Mouse (Mus musculus) olfactory bulb, adult 2 months (tissue): Measurements from ENCODE around the gene Wdr81.

Source experiments
- CTCF ChIP-seq: fragments of 200-500 bp; IDR thresholded peaks from 2 replicates; pipeline ENCODE4 v1.5.1; 2012; ENCODE audit warnings: low read depth, mild to moderate bottlenecking, low read length, moderate library complexity; ENCODE audit not compliant: insufficient read depth
- POLR2A ChIP-seq: fragments of 200-500 bp; IDR thresholded peaks from 2 replicates; pipeline ENCODE4 v1.6.1; 2012; ENCODE audit warnings: mild to moderate bottlenecking, low read depth, low read length, moderate library complexity; ENCODE audit not compliant: insufficient read depth

DNA sequence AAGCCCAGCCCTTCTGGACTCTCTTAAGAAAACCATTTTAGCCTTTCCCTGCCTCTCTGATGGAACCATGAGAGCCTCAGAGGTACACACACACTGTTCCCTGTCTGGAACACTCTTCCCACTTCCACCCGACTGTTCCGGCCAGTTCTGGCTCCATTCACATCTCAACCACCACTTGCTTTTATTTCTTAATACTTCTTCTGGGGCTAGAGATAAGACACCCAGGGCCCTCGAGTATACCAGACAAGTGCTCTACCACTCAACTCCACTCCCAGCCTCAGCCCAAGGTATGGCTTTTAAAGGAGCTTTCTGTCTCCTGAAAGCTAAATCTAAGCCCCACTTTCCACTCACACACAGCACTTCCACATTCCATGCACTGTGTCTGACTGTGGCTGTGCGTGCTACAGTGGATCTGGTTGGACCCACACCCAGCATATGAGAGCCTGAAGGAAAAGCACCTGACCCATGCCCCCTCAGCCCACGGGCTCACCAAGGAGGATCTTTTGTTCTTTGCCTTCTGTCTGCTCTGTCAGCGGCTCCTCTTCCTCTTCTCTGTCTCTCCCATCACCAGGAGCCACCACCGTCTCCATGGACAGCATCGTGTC, 4.1 kb downstream of the Wdr81 start:
- TF ChIP-seq POLR2A (no peak), CTCF (no peak)
